Mouse (Mus musculus) gastrocnemius, postnatal 36 days (tissue): ENCODE data around the gene Zbtb3. TPM values are rescaled to one million over a fixed set of nuclear protein-coding genes. Genes with fewer than 3 reads are reported as not detected.

Experiments
- DNase-seq, 2 experiments: peaks; one replicate each; pipeline ENCODE4 v3.0.0; 2022
- intact Hi-C: fragments of 180-260 bp; cut with DNase I; formaldehyde crosslinking; loops from one replicate; pipeline ENCODE4 v1.15.1; 2025
- long read RNA-seq, 2 experiments: library from polyadenylated mRNA; stranded (forward); transcript quantifications; one replicate each; pipeline ENCODE4 v2.0.0; 2021
- total RNA-seq, 2 experiments: library from RNA; stranded (reverse); gene quantifications; 2 replicates each; pipeline ENCODE4 v1.2.3; 2021

Zbtb3 gene
- total RNA-seq, result under 1 TPM; 0.42 to 0.74 TPM
- long read RNA-seq, experiment 1, result 0 reads
- long read RNA-seq, experiment 2, result 0 reads

GRCm38 (mm10) chr19:8802130-8802821 is at the start of gene Zbtb3:
Zbtb3 (plus strand) TSS chr19:8802555.
- intact Hi-C loops, result no loop called here
- peak; percentile 87 to 90 for DNase-seq

GRCm38 (mm10) chr19:8755652-8756051 is 46.7 kb upstream of the Zbtb3 start:
- DNase-seq, result no peak
- intact Hi-C loops, result no loop called here

- DNase-seq, result peak; percentile 85 to 91
- intact Hi-C loops, result no loop called here
Measured at GRCm38 (mm10) chr19:8756635-8757387, 45.5 kb upstream of the Zbtb3 start, which contains the start of gene Nxf1. Nxf1 (plus strand) TSS chr19:8757073.

- DNase-seq, result no peak
- intact Hi-C loops, result no loop called here
Measured at GRCm38 (mm10) chr19:8757471-8757998, 44.8 kb upstream of the Zbtb3 start.

GRCm38 (mm10) chr19:8758899-8759298 is 43.5 kb upstream of the Zbtb3 start:
- intact Hi-C loops, result no loop called here
- DNase-seq, result no peak

- intact Hi-C loops, result no loop called here
- no peak for DNase-seq
Measured at GRCm38 (mm10) chr19:8760757-8761156, 41.6 kb upstream of the Zbtb3 start.

GRCm38 (mm10) chr19:8763276-8763675 is 39.1 kb upstream of the Zbtb3 start:
- intact Hi-C loops, result no loop called here

GRCm38 (mm10) chr19:8765562-8765961 is 36.8 kb upstream of the Zbtb3 start:
- intact Hi-C loops, result no loop called here
- no peak for DNase-seq

More at GRCm38 (mm10) chr19:8763276-8763675, 39.1 kb upstream of the Zbtb3 start:
- DNase-seq, result no peak

- peak; percentile 66 to 70 for DNase-seq
- intact Hi-C loops, result no loop called here
Measured at GRCm38 (mm10) chr19:8770567-8771270, 31.6 kb upstream of the Zbtb3 start, which contains the start of gene Tmem223. Tmem223 (plus strand) TSS chr19:8770996.

GRCm38 (mm10) chr19:8772996-8773395 is 29.4 kb upstream of the Zbtb3 start:
- DNase-seq, result no peak
- intact Hi-C loops, result no loop called here

GRCm38 (mm10) chr19:8773409-8773808 is 28.9 kb upstream of the Zbtb3 start:
- intact Hi-C loops, result no loop called here
- DNase-seq, result no peak

GRCm38 (mm10) chr19:8774086-8774835 is 28.1 kb upstream of the Zbtb3 start, which contains the start of gene Tmem179b:
Tmem179b (minus strand) TSS chr19:8774467.
- intact Hi-C loops, result no loop called here
- peak; percentile 93 to 96 for DNase-seq

GRCm38 (mm10) chr19:8774951-8775421 is 27.4 kb upstream of the Zbtb3 start:
- no peak for DNase-seq

GRCm38 (mm10) chr19:8786008-8786781 is 16.2 kb upstream of the Zbtb3 start, which contains the start of gene Taf6l:
Taf6l (minus strand) TSS chr19:8786417.
- intact Hi-C loops, result no loop called here
- DNase-seq, result peak; percentile 83 to 88

More at GRCm38 (mm10) chr19:8774951-8775421, 27.4 kb upstream of the Zbtb3 start:
- intact Hi-C loops, result no loop called here

- intact Hi-C loops, result no loop called here
- no peak for DNase-seq
Measured at GRCm38 (mm10) chr19:8788521-8788920, 13.8 kb upstream of the Zbtb3 start.

- intact Hi-C loops, result no loop called here
- DNase-seq, result no peak
Measured at GRCm38 (mm10) chr19:8789171-8789570, 13.2 kb upstream of the Zbtb3 start.

- intact Hi-C loops, result no loop called here
Measured at GRCm38 (mm10) chr19:8790171-8790570, 12.2 kb upstream of the Zbtb3 start.

GRCm38 (mm10) chr19:8798264-8798946 is 4.0 kb upstream of the Zbtb3 start, which contains the start of gene Polr2g:
Polr2g (minus strand) TSS chr19:8798577.
- intact Hi-C loops, result no loop called here
- DNase-seq, result peak; percentile 84 to 87

More at GRCm38 (mm10) chr19:8790171-8790570, 12.2 kb upstream of the Zbtb3 start:
- no peak for DNase-seq
